Mouse (Mus musculus) cerebellum, adult 11-12 months (tissue): ENCODE measurements around the gene Rab31.

Experiments
- DNase-seq: peaks from one replicate; pipeline ENCODE4 v3.0.0; 2022

Gene Rab31

DNA sequence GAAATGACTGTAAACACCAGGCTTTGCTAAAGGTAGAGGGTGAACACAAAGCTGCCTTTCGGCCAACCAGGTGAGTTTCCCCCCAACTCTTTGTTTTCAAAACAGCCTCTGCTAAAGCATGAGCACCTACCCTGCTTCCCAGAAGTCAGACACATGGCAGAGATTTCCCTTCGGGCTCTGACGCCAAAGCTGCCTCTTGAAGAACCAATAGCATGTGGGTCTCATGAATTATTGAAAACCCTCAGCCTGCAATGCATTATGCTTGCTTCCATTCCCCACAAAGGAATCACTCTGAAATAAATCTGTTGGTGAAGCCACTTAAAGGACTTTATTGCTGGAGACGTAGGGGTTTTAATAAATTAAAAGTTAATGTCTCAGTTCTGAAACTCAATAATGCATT, 72.5 kb downstream of the Rab31 start:
- DNase-seq = no peak

DNA sequence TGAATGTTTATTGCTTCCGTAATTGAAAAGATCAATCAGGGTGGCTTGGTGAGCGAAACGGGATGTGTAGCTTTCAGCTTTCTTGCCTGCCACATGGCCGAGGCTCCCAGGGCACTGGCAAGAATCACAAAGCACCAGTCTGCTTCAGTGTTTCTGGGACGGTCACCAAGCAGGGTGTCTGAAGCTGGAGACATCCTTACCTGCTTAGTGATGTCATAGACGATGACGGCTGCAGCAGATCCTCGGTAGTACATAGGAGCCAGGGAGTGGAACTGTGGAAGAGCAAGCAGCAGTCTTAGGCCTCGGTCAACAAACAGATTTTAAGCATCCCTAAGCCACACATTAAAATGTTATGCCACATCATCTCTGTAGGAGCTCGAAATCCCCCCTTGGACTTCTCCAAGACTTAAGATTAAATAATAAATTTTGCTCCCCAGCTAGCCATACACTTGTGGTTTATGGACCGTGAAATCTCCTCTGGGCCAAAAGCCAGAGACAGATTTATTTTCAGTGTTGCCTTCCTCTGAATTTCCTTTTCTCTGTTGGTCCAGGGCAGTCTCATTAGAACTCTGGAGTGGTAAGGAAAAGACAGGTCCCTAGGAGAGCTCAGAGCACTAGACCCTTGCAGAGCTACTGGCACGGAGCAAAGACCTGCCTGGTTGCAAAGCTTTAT, 74.6 kb downstream of the Rab31 start:
- peak; percentile 43 for DNase-seq

DNA sequence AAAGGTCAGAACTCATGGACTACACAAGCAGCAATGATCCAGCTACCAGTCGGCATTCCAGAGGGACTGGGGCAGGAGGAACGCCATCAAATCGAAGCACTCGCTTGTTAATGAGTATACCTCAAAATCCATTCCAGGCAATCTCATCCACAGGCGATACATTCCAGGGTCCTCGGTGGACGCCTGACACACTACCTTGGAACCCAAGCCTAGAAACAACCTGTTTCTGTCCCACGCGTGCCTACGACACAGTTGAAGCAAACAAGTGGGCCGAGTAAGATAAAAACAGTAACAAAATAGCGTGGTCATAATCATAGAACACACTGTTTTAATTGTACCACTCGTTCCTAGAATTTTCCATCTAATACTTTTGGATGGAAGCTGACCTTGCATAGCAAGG, 75.6 kb downstream of the Rab31 start:
- DNase-seq = no peak

DNA sequence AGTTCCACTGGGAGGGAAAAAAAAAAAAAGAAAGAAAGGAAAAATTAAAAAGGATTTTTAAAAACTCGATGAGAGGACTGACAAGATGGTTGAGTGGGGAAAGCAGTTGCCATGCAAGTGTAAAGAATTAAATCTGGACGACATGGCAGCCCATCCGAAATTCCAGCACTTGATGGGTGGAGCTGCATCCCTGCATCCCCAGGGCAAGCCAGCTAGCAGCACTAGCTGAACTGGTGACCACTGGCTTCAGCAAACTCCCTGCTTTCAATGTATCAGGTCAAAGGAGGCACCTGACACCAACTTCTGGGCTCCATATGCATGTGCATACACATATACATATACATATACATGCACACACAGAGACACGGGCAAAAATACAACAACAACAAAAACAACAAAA, 80.3 kb downstream of the Rab31 start:
- no peak for DNase-seq

DNA sequence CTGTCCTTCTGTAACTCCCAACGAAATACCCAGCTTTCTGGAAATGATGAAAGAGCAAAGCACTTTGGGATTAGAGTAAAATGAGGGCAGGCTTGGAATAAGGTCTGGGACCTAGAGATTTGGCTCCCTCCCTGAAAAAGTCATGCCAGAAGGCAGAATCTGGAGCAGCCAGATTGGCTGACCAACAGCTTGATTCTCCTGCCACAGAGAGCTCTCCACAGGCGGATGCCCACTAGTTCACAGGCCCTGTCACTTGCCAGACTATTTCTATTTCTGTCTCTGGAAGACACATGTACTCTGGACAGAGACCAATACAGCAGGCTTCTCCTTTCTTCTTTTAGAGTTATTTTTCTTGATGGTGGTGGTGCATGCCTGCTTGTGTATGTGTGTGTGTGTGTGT, 88.8 kb downstream of the Rab31 start:
- DNase-seq = peak; percentile 93

DNA sequence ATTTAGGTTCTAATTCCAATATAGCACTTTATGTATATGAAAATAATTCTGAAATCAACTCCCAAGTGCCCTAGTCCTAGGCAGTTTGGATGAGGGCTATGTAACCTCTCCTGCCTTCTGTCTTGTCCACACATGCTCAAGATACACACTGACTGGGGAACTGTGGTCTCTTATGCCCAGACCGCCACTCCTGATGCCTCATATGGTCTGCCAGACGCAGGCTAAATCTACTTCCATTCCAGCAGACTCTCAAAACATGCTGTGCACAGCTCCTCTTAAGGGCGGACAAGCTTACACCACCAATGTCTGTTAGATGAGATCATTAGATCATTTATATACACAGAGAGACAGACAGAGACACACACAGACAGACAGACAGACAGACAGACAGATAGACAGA, 89.2 kb downstream of the Rab31 start:
- no peak for DNase-seq

DNA sequence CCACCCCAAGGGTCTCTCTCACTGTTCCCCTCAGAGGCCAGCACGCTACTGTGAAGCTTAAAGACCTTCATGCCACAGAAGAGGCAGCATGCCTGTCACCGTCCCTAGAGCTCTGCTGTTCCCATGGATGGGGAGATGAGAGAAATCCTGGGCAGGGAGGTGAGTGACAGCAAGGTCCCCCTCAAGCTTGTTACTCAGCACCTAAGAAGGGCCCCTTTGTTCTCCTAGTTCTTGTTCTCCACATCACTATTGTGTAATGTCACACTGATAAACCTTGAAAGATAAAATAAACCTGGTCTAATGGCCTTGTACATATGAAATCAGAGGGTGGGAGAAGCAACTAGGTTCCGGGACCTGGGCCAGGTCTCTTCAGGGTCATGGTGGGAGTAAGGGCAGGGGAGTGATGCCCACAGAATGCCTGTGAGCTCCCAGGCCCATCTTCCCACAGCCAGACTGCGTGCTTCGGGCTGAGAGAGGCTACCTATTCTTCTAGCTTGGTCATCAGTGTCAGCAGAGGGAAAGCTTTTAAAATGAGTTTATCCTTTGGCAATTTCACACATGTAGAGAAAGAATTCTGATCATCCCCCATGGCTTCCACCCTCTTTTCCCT, 90.4 kb downstream of the Rab31 start:
- no peak for DNase-seq

DNA sequence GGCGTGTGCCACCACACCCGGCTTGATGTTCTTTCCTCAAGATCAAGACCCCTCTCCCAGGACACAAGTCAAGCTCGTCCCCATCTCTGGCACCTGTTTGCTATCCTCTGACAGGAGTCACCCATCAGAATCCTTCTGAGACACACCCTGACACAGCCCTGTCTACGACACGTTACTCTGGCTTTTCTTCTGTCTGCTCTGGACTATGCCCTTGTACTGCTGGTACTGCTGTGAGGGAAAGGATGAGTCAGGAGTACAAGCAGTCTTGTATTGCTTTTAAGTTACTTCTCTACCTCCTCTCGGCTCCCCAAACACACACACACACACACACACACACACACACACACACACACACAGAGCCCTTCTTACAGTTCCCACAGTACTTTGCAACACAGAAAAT, 91.0 kb downstream of the Rab31 start:
- no peak for DNase-seq

DNA sequence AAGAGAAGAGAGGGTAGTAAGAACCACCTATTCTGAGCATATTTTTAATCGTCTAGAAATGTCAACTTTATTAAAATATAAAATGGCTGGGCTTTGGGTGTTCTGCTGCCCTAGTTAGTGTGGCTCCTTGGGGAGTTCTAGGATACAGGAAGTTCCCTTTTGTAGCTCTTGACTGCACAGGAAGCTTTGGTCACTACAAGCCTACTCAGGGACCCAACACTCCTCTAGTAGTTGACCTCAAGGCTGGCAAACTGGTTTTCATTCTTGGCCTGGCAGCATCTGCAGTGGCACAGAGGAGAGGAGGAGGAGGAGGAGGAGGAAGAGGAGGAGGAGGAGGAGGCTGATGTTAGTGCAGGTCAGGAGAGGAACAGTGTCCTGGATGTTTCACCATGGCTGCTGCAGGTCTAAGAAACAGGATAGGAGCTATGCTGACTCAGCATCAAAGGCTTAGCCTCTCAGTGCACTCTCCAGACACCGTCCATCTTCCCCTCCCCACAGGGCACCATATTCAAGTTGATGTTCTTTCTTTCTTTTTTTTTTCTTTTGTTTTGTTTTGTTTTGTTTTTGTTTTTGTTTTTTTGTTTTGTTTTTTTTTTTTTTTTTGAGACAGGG, 91.6 kb downstream of the Rab31 start:
- DNase-seq = no peak

DNA sequence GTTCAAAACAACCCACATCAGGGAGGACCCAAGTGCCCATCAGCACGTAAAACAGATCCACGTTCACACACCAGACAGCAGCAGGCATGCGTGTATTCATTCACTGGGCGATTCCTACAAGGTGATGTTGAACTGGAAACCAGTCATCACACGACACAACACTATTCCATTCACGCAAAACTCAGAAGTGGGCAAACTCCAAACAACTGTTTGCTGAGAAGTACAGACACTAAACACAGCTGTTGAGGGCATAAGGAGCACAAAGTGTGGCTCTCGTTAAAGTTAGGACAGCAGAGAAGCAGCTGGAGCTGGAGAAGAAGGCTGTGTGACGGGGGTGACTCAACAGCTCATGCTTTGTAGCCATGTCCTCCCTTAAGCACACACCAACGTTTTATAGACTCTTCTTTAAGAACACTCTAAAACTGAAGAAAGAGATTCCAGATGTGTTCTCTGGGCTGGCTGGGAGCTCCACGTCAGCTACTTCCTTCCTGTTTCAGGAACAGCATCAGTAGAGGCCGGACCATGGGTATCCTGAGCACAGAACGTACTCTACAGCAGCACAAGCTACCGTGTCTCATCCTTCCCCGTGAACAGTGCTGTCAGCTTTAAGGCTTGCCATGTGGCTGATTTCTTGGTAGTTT, 92.6 kb downstream of the Rab31 start:
- DNase-seq = no peak

DNA sequence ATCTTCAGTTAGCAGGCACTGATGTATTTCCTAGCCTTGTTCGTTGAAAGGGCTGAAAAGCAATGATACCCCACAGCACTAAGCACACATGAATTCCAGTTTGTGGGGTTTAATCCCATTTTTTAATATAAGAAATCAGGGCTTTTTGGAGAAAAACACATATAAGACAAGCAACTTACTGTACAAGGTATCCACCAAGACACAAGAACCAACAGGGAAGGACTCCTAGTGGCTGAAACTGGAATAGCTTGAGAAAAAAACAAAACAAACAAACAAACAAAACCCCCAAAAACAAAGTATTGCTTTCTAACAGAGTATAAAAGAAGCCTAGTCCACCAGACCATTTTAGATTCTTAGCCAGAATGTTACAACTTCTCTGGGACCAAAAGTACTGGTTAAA, 94.8 kb downstream of the Rab31 start:
- no peak for DNase-seq

DNA sequence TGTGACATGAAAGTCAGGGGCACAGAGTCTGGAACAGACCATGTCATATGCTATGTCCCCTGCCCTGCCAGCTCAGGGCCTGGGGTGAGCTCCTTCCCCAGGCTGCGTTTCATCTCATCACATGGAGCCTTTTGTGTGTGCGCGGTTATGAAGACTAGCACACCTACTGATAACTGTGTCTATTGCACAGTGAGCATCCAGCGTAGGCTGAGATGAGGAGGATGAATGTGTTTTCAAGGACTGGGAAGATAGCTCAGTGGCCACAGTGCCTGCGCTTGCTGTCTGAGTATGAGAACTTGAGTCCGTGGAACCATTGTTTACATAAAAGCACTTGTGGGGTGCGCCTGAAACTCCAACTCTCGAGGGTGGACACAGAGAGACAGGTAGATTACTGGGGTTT, 96.0 kb downstream of the Rab31 start:
- no peak for DNase-seq

DNA sequence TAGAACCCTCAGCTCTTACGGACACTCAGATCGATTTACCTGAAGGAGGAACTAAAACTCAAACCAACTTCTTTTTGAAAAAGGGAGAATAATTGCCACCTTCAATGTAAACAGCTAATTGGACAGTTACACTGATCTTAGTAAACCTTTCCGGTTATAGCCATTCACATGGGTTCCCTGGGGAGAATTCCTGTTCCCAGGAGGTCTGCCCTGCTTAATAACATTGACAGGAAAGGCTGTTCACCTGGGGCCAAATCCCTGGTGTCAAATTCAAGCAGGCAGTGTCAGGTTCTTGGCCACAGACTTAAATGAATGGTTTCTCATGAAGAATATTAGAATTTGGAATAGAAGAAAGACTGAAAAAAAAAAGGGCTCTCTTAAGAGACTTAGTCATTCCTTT, 96.6 kb downstream of the Rab31 start:
- no peak for DNase-seq

DNA sequence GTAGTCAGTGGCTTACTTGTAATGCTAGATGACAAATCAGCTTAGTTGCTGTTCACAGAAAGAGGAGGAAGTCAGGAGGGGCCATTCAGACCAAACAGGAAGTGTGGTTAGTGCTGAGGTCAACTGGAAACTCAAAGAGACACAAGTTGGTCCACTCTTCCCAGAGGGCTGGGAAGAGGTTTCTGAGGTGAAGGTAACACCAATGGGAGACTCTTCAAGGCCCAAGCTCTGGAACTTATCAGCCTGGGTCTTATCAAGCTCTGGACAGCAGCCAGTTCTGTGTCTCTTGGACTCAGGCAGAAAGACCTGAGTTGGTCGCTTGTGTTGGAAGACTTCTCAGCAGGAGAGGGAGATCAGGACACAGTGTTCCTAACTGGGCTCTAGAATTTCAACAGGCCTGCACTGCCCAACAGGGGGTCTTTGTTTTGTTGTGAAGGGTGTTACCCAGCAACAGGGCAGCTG, 97.8 kb downstream of the Rab31 start:
- no peak for DNase-seq

DNA sequence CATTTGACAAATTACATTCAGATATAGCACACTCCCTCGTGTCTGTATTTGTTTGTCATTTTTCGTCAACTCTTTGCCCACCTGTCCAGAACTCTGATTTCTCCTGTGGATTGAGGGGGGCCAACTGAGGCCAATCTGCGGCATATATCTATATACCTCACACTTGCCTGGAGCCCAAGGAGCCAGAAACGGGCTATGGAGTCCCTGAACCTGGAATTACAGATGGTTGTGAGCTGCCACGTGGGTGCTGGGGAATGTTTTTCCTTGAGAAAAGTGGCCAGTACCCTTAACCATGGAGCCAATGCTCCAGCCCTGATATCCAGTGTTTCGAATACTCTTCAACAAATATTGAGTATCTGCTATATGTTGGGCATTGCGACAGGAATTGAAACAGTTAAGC, 99.6 kb downstream of the Rab31 start:
- DNase-seq = no peak

DNA sequence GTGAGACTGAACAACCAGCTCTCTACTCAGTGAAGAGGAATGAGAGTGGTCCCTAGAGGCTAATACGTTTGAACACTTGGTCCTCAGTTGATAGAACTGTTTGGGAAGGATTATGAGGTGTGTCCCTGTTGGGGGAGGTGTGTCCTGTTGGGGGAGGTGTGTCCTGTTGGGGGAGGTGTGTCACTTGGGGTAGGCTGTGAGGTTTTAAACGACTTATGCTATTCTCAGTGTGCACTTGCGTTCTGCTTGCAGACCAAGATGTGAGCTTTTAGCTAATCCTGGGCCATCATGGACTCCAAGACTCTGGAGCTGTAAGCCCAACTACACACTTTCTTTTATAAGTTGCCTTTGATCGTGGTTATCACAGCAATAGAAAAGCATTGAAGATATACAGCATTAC, 103.5 kb downstream of the Rab31 start:
- no peak for DNase-seq

DNA sequence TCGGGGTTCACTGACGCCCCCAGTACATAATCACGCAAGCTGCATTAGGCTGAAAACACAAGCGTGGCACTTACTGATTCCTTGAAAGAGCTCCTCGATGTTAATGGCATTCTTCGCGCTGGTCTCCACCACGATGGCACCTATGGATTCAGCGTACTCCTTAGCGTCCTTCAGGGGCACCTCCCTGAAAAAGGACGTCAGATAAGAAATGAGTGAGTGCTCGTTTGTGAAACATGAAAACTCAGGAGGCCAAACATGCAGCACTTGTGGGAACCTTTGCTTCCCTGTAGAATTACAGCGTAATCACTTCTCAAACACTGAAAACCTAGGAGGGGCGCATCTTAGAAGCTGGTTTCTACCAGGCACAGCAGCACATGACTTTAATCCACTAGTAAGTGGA, 104.8 kb downstream of the Rab31 start:
- DNase-seq = no peak

DNA sequence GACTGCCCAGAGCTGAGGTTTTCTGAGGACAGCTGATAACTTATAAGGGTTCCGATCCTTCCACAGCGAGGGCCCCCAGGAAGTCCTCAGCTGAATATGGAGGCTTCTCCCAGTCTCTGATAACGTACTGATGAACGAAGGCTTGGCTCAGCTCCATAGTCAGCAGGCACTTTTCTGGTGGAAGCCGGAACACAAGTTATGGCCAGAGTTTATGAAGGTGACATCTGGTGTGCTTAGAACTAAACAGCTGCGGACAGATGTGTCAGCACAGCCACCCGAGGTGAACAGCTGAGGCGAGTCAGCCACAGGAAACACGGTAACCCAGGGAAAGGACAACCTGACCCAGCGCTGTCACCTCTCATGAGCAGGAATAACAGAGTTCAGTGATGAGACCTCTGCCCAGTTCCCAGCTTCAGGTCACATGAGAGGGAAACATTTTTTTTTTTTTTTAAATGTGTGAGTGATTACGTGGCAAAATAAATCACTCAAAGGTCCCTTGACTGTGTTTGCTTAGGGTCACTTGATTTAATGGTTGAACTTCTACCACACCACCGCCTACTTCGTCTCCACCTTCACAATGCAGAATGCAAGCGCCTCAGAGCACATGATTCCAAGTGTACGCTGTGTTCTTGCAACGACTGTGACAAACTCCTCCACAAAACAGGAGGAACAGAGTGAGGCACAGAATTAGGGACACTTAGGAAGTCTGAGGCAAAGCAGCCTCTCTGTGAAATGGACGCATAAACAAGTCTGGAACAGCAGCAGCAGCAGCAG, 106.0 kb downstream of the Rab31 start:
- no peak for DNase-seq

DNA sequence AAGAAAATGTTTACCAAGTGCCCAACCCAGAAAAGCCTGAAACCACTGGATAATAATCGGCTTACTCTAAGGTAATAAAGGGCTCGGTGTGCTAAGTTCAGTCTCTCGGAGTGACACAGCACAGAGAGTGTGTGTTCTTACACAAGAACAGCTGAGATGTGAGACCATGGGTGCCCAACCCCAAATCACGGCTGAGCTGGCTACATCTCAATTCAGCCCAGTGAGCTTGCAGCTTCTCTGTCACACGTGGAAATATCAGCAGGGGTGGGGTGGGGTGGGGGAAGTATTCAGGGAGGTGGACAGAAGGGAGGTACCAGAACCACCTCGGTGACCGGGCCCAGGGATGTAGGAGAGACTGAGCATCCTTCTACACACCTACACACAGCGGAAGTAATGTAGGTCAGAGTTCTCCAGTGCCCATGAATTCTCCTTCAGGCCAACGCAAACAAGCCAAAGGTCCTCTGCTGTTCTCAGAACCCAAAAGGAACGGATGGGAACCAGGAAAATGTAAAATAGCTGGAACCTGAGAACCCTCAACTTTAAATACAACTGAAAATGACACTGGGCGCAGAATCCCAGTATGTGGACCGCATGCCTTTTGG, 106.7 kb downstream of the Rab31 start:
- DNase-seq = no peak

DNA sequence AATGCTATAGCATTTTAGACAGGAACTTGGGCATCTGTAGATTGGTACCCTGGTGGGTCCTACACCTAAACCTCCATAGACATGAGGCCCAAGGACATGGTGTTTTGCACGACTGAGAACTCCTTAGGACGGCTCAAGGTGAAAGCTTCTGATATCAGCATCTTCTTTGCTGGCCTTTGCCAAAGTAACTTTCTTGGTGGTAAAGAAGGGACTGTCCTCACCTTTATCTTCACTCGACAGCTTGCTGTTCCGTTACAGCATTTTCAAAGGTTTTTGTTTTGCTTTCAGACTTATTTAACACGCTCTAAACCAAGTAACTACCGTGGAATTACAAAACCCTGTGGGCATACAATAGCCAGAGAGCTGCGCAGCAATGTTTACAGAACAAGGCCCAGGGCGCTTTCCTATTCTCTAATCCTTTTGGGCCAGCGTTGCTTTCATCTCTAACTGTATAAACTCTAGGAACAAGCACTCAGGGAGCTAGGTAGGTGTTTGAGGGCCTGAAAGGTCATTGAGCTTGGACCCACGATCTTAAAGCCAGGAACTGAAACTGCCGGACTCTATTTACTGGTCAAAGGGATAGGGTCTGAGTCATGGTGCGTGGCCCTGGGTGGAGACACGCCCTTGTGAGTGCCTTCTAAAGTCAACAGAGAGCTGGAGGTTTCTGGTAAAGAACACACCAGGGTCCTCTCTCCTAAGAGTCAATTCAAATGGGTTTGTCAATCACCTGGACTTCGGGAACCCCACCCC, 109.0 kb downstream of the Rab31 start:
- DNase-seq = no peak

DNA sequence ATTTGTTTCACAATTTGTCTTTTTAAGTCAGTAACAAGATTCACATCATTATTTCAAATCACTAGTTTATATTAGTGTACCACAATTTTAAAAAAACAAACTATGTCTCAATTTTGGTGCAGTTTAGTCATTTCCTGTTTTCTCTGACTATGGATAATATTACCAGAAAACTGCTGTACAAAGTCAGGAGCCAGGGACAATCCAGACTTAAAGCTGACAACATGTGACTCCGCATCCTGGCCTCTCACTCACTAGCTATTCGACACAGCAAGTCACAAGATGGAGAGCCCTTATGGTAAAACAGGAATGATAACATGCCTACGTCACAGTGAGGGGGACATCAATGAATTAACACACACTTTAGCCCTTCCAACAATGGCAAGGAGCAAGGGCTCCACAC, 109.9 kb downstream of the Rab31 start:
- no peak for DNase-seq

DNA sequence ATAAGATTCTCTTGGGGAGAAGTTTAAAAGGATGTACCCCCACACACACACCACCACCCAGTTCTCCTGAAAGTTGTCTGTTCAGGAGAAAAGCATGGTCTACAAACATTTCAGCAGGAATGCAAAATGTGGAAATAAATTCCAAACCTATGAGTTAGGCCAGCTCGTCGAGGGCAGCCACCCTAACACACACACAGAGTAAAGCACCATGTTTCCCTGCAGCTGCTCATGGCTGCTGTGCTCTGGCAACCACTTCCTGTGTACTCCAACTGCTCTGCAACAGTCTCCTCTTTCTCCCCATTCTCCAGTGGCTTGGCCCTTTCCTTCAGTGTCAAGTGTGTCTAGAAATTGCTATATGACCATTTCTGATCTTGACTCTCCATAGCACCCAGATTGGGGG, 114.1 kb downstream of the Rab31 start:
- no peak for DNase-seq
